Comparison of ENCODE assay signal across 8 mouse cellular contexts in genomic region chr4:44106297-44106821, GRCm38 (mm10). TPM values are rescaled to one million over a fixed set of nuclear protein-coding genes. Genes with fewer than 3 reads are reported as not detected.
A peak's percentile ranks its signal among the peaks of the same experiment; 100 is the strongest.
DNase-seq lines count a peak whose midpoint lies in the region; ATAC-seq and TF ChIP-seq lines count a peak whose summit lies in the region.

No protein-coding gene starts in this region.

- H3K9me3 ChIP-seq in ES-E14 (ENCODE audit: control insufficient read depth, insufficient read depth, low read depth, low read length) = no peaks in the 10 kb centered on the region
- H3K9me3 ChIP-seq in heart, embryonic 14.5 days (ENCODE audit: control insufficient read depth, low read length) = no peaks in the 10 kb centered on the region
- H3K9me3 ChIP-seq in liver, postnatal 0 days (ENCODE audit: low read length) = no peaks in the 10 kb centered on the region

- DNase-seq in CD4-positive helper T cell, adult 2 months (ENCODE audit: low read depth, low spot score) = peak; percentile 29
- DNase-seq in ES-E14 (ENCODE audit: low read depth, low spot score) = no peak
- peak; percentile 21 for DNase-seq in liver, postnatal 0 days
- DNase-seq in MN1 (ENCODE audit: low spot score) = no peak
- no peak for DNase-seq in adrenal gland, adult (ENCODE audit: inconsistent age in 2 of 2, low spot score in 1 of 2)
- no peak for DNase-seq in layer of hippocampus, postnatal 36 days
- DNase-seq in left cerebral cortex, adult 2 months (ENCODE audit: extremely low spot score in 1 of 2, low spot score in 2 of 2) = no peak

- peaks cover 6 to 8% of the 10 kb centered on the region in 2 experiments; a peak in 2 of 4 replicates for H3K4me1 ChIP-seq in ES-E14 (ENCODE audit: control insufficient read depth in 2 of 2, insufficient read depth in 2 of 2, low read length in 2 of 2, poor library complexity in 1 of 2)
- H3K4me1 ChIP-seq in heart, embryonic 14.5 days (ENCODE audit: control insufficient read depth in 2 of 2, insufficient read depth in 2 of 2, low read length in 2 of 2) = peaks cover 7 to 30% of the 10 kb centered on the region in 2 experiments
- peaks cover 18% of the 10 kb centered on the region for H3K4me1 ChIP-seq in liver, postnatal 0 days (ENCODE audit: insufficient read depth)

- in situ Hi-C loops in ES-E14 (cut with MboI; ENCODE audit: low sequenced_read_pairs in 2 of 2, unreplicated experiment in 2 of 2) = no loop called here

- intact Hi-C loops in left cerebral cortex, adult 2 months (cut with DNase I) = no loop called here

- no peaks in the 10 kb centered on the region for H3K27me3 ChIP-seq in heart, embryonic 14.5 days (ENCODE audit: control insufficient read depth, insufficient read depth, low read length)
- 0 out of 2 replicates have a peak, but pooled peaks cover 3% of the 10 kb centered on the region for H3K27me3 ChIP-seq in liver, postnatal 0 days (ENCODE audit: insufficient read depth, low read length)

- TF ChIP-seq EP300 in liver, postnatal 0 days (IDR thresholded peaks at IDR 0.05; ENCODE audit: low read depth) = no peak

- peak; percentile 52 for ATAC-seq in heart, embryonic 14.5 days (ENCODE audit: insufficient number of reproducible peaks, insufficient read depth, low FRiP score, low read depth)
- ATAC-seq in liver, postnatal 0 days = no peak

- H3K36me3 ChIP-seq in ES-E14 (ENCODE audit: control insufficient read depth, insufficient read depth, low read length, poor library complexity, severe bottlenecking) = no peaks in the 10 kb centered on the region
- no peaks in the 10 kb centered on the region for H3K36me3 ChIP-seq in heart, embryonic 14.5 days (ENCODE audit: control insufficient read depth, insufficient read depth, low read length)
- H3K36me3 ChIP-seq in liver, postnatal 0 days (replicated peaks; ENCODE audit: insufficient read depth, low read length) = no peaks in the 10 kb centered on the region

- H3K27ac ChIP-seq in ES-E14 (ENCODE audit: insufficient read depth, low read depth, low read length, poor library complexity, severe bottlenecking) = no peak overlapping the region
- H3K27ac ChIP-seq in heart, embryonic 14.5 days (replicated peaks in 1 of 2; ENCODE audit: control insufficient read depth in 1 of 2, insufficient read depth in 1 of 2, low read depth in 2 of 2, low read length in 2 of 2) = peak overlapping the region; percentile 11 to 63; a peak in 3 of 4 replicates
- peak overlapping the region; percentile 9; the same call in 1 of the 2 replicates for H3K27ac ChIP-seq in liver, postnatal 0 days (ENCODE audit: low read depth)
- no peak overlapping the region for H3K27ac ChIP-seq in left cerebral cortex, adult 2 months

- peak overlapping the region; percentile 57 for H3K4me2 ChIP-seq in heart, embryonic 14.5 days (ENCODE audit: low read length)
- H3K4me2 ChIP-seq in liver, postnatal 0 days (ENCODE audit: low read depth, low read length) = peak overlapping the region; percentile 29

- TF ChIP-seq CTCF in liver, postnatal 0 days (IDR thresholded peaks at IDR 0.05; ENCODE audit: low read depth) = no peak
- no peak for TF ChIP-seq CTCF in left cerebral cortex, adult 2 months (IDR thresholded peaks at IDR 0.05)

- no peak overlapping the region; the same call in 1 of the 2 replicates for H3K9ac ChIP-seq in ES-E14 (ENCODE audit: insufficient read depth, low read depth, low read length, poor library complexity, severe bottlenecking)
- peak overlapping the region; percentile 41 for H3K9ac ChIP-seq in heart, embryonic 14.5 days (ENCODE audit: low read length)
- no peak overlapping the region for H3K9ac ChIP-seq in liver, postnatal 0 days (replicated peaks)

- 26% methylated on average over 18 of the region's 18 CpGs for WGBS in heart, embryonic 14.5 days
- 14% methylated on average over 18 of the region's 18 CpGs for WGBS in liver, postnatal 0 days (ENCODE audit: insufficient replicate concordance)

- H3K4me3 ChIP-seq in ES-E14 (ENCODE audit: insufficient read depth in 1 of 2, low read depth in 1 of 2, low read length in 2 of 2, poor library complexity in 1 of 2, severe bottlenecking in 1 of 2) = peak overlapping the region; percentile 9 to 16; a peak in 2 of 4 replicates
- H3K4me3 ChIP-seq in heart, embryonic 14.5 days (ENCODE audit: control insufficient read depth in 1 of 2, insufficient read depth in 1 of 2, low read depth in 1 of 2, low read length in 2 of 2) = peak overlapping the region; percentile 18 to 26
- no peak overlapping the region for H3K4me3 ChIP-seq in liver, postnatal 0 days (ENCODE audit: low read depth, low read length)
- no peak overlapping the region for H3K4me3 ChIP-seq in left cerebral cortex, adult 2 months

TF ChIP-seq in ES-E14, 5 proteins besides CTCF, POLR2A, EP300 and RAD21:
- TF ChIP-seq ZC3H11A (IDR thresholded peaks at IDR 0.05; ENCODE audit: borderline replicate concordance, low read depth, low read length) (no peak), CHD2 (IDR thresholded peaks at IDR 0.05; ENCODE audit: low read depth, low read length) (no peak), HCFC1 (IDR thresholded peaks at IDR 0.05; ENCODE audit: borderline replicate concordance, insufficient read depth, low read length) (no peak), MAFK (IDR thresholded peaks at IDR 0.05; ENCODE audit: insufficient read depth, low read depth, low read length) (no peak), ZNF384 (IDR thresholded peaks at IDR 0.05; ENCODE audit: low read depth, low read length) (no peak)

RNA-seq across cellular contexts. Expression of gene Gne, which starts 22.4 kb away (rescaled TPM):
- 17.5 and 20.5 TPM in 2 replicates for total RNA-seq in ES-E14 (2012; rRNA removed)
- 31.3 and 31.5 TPM in 2 replicates for polyA plus RNA-seq in heart, embryonic 14.5 days (2014; fragmentation: Nextera tagmentation; extraction: Ambion mirVana)
- 47.5 and 49.5 TPM in 2 replicates for polyA plus RNA-seq in liver, postnatal 0 days (2015; fragmentation: Nextera tagmentation; extraction: Ambion mirVana)
- total RNA-seq in layer of hippocampus, postnatal 36 days (2021) = 10 to 100 TPM; 43.7 to 50.9 TPM
- 10 to 100 TPM; 47.6 to 51.8 TPM for total RNA-seq in left cerebral cortex, adult 2 months (2021)

Comparison
In these comparisons a context has a peak if more than half of its experiments do, and no peak if none do; other contexts are left out.
1. DNase-seq: peak in CD4-positive helper T cell, adult 2 months (single experiment) and liver, postnatal 0 days (single experiment); none in ES-E14 (single experiment), MN1 (single experiment), adrenal gland, adult (0 of 2), layer of hippocampus, postnatal 36 days (0 of 2) and left cerebral cortex, adult 2 months (0 of 2).
2. H3K27ac ChIP-seq: peak in heart, embryonic 14.5 days (2 of 2) and liver, postnatal 0 days (single experiment); none in ES-E14 (single experiment) and left cerebral cortex, adult 2 months (single experiment).
3. H3K4me3 ChIP-seq: peak in ES-E14 (2 of 2) and heart, embryonic 14.5 days (2 of 2); none in liver, postnatal 0 days (single experiment) and left cerebral cortex, adult 2 months (single experiment).